ENCODE assay signal across 8 mouse cellular contexts in the genomic region with DNA sequence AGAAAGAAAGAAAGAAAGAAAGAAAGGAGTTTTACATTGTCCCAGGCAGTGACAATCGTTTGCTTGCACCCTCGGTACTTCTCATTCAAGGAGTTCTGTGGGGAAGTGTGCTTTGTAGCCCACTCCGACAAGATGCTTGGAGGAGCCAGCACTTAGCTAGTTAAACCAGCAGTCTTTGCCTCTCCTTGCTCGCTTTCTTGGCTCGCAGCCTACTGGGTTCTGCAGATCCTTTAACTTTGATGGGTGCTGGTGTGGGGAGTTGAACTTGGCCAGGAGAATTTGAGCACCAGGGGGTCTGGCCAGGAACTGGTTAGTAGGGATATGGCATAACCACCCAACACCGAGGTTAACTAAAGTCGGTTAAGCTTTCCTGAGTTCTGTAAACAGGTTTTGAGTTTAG.
A peak's percentile ranks its signal among the peaks of the same experiment; 100 is the strongest.
DNase-seq lines count a peak whose midpoint lies in the region; ATAC-seq lines count a peak whose summit lies in the region.

No protein-coding gene starts in this region.

- H3K36me3 ChIP-seq in limb, embryonic 12.5 days, result peaks cover 15% of the 10 kb centered on the region; the same call in 1 of the 2 replicates
- H3K36me3 ChIP-seq in stomach, embryonic 14.5 days (ENCODE audit: control insufficient read depth, insufficient read depth, low read length), result no peaks in the 10 kb centered on the region; the same call in 1 of the 2 replicates

- H3K4me3 ChIP-seq in limb, embryonic 12.5 days (replicated peaks), result peak overlapping the region; percentile 69
- H3K4me3 ChIP-seq in stomach, embryonic 14.5 days (ENCODE audit: low read depth, low read length), result peak overlapping the region; percentile 70

- peak; percentile 42 to 57 for DNase-seq in cerebellum, postnatal 10 days
- DNase-seq in cerebellum, postnatal 36 days, result no peak
- peak; percentile 43 for DNase-seq in right cerebral cortex, postnatal 14 days
- no peak for DNase-seq in right cerebral cortex, postnatal 36 days (ENCODE audit: low spot score in 2 of 2)
- DNase-seq in spleen, postnatal 4 days (ENCODE audit: low spot score in 2 of 2), result no peak
- no peak for DNase-seq in thymus, postnatal 0 days (ENCODE audit: low spot score)

- 16% methylated on average over 7 of the region's 7 CpGs for WGBS in limb, embryonic 12.5 days
- WGBS in stomach, embryonic 14.5 days, result 6% methylated on average over 7 of the region's 7 CpGs

- H3K4me2 ChIP-seq in limb, embryonic 12.5 days, result peak overlapping the region; percentile 89
- H3K4me2 ChIP-seq in stomach, embryonic 14.5 days (replicated peaks; ENCODE audit: low read depth, low read length), result peak overlapping the region; percentile 65

- ATAC-seq in limb, embryonic 12.5 days (ENCODE audit: insufficient number of reproducible peaks, insufficient read depth, low FRiP score, low TSS enrichment, low read depth), result no peak
- no peak for ATAC-seq in stomach, embryonic 14.5 days (ENCODE audit: insufficient number of reproducible peaks, insufficient read depth, low FRiP score, low read depth)

- no peaks in the 10 kb centered on the region for H3K27me3 ChIP-seq in limb, embryonic 12.5 days
- H3K27me3 ChIP-seq in stomach, embryonic 14.5 days (ENCODE audit: control insufficient read depth, insufficient read depth, low read length), result no peaks in the 10 kb centered on the region

- peak overlapping the region; percentile 99; the same call in 1 of the 2 replicates for H3K27ac ChIP-seq in limb, embryonic 12.5 days
- H3K27ac ChIP-seq in stomach, embryonic 14.5 days (ENCODE audit: low read length), result peak overlapping the region; percentile 99; the same call in 1 of the 2 replicates

- no peaks in the 10 kb centered on the region for H3K9me3 ChIP-seq in limb, embryonic 12.5 days
- H3K9me3 ChIP-seq in stomach, embryonic 14.5 days (ENCODE audit: control insufficient read depth, low read depth, low read length), result no peaks in the 10 kb centered on the region

- H3K9ac ChIP-seq in limb, embryonic 12.5 days (replicated peaks), result peak overlapping the region; percentile 79
- H3K9ac ChIP-seq in stomach, embryonic 14.5 days (replicated peaks; ENCODE audit: low read depth, low read length), result peak overlapping the region; percentile 84; the same call in 1 of the 2 replicates

- peaks cover 54% of the 10 kb centered on the region for H3K4me1 ChIP-seq in limb, embryonic 12.5 days (replicated peaks)
- H3K4me1 ChIP-seq in stomach, embryonic 14.5 days (ENCODE audit: control insufficient read depth, insufficient read depth, low read length), result peaks cover 33% of the 10 kb centered on the region

Comparison
In these comparisons a context has a peak if more than half of its experiments do, and no peak if none do; other contexts are left out.
1. DNase-seq: peak in cerebellum, postnatal 10 days (2 of 2) and right cerebral cortex, postnatal 14 days (single experiment); none in cerebellum, postnatal 36 days (0 of 2), right cerebral cortex, postnatal 36 days (0 of 2), spleen, postnatal 4 days (0 of 2) and thymus, postnatal 0 days (single experiment).